Mouse (Mus musculus) 416B (cell line): ENCODE data around the gene Skap2.

Experiments
- DNase-seq: peaks from one replicate; pipeline ENCODE4 v3.0.0; 2011; ENCODE audit warnings: low read depth

Skap2 gene

GRCm38 (mm10) chr6:51889824-51890223 is 122.5 kb downstream of the Skap2 start:
- no peak for DNase-seq

GRCm38 (mm10) chr6:51886902-51887431 is 125.4 kb downstream of the Skap2 start:
- DNase-seq = no peak

- DNase-seq = no peak
These were observed 129.5 kb downstream of the Skap2 start for GRCm38 (mm10) chr6:51882880-51883274.

- DNase-seq = no peak
These were observed 130.0 kb downstream of the Skap2 start for GRCm38 (mm10) chr6:51882266-51882879.

DNA sequence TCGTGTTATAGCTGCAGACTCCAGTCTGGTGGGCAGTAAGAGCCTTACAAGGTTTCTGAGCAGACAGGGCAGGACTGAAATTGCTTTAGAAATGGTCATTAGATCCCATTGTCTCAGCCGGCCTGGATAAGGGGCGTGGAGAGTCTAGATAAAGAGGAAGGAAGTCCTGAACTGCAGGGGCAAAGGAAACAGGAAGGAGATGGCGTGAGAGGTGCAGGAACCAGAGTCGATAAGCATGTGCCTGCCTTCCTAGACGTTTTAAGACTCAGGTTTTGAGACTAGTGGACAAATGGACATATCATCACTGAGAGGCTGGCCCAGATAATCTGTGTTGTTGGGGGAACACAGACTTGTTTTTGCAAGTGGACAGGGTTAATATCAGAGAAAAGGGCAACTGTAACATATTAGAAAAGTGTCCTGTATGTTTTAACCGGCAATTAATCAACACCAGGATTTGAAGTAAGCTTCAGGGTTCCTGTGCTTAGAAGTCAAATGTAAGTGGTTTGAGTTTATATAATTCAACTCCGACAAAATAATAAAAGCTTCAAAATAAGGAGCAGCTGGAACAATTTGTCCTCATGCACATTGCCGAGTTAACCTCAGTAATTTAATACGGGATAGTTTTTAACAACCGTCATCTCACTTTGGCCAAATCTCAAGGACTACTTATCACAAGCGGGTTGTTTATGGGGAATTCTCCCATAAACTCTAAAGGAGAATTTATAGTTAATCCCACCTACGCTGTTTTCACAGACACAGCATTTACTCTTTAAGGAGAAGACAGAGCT is 131.0 kb downstream of the Skap2 start:
- peak; percentile 81 for DNase-seq

GRCm38 (mm10) chr6:51880778-51881177 is 131.6 kb downstream of the Skap2 start:
- DNase-seq = no peak

DNA sequence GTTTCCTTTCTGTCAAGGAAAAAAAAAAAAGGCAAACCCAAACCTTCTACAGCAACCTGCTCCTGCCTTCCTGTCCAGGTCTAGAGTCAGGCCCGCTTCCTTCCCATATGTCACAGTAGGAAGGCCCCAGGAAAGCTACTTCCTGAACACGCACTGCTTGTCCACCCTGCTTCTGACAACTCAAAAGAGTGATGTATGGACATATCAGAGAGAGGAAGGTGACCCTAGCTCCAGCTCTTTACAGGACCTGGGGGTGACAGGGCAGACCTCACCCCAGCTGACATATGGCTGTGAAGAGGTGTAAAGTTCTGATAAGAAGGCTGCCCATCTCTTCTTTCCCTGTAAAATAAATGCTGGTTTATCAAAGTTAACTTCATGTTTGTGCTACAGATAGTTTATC is 133.8 kb downstream of the Skap2 start:
- DNase-seq = peak; percentile 33

DNA sequence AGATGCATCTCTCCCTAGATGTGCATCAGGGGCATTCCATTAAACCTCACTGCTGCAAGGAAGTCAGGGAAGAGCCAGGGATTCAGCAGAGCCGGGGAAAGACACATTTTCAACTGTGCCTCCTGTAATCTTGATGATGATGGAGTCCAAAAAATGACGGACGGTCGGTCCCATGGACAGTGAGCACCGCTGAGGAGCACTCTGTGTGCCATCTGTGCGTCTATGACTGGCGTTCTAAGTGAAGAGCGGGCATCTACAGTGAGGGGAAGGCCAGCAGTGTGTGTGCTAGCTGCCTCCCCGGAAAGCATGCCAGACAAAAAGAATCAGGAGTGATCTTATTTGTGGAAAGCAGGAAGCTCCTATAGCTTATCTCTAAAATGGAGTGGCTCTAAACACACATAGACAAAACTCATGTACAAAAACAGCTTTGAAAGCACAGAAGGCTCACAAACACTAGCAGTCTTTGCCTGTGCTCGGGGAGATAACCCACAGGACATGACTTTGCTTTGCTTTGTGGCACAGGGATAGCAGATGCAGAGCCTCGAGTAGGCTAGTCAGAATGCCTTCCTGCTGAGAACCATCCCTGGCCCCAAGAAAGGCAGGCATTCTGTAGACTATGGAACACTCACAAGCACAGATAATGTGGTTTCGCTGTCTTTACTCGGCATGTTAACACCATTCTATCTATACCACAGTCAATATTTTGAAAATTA is 135.4 kb downstream of the Skap2 start:
- peak; percentile 77 for DNase-seq

DNA sequence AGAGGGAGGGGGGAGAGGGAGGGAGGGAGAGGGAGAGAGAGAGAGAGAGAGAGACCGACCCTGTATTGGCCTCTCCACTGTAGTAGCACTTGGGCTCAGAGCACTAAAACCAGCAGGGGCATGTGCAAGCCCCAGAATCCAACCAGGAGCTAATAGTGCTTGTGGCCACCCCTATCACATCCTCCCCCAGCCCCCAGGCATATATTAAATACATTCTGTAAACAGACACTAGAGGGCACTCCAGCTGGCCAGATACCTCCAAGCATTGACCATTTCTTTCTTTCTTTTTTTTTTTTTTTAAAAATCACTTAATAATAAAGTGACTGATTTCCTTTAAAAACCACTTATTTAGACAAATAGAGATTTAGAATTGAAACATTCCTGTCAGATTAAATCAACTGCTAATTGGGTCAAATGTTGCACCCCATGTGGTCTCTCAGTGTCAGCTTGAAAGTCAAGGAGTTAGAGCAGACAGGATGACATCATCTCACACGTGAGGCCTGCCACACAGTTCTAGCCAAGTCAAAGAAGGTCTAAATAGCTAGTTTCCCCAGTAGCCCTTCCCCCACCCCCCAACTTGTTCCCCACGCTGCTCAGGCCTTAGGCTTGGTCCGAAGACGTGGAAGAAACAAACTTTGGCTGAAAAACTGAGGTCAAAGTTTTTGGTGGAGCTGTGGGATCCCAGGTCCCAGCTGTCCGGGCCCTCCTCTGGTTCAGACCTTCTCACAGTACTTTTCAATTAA is 136.3 kb downstream of the Skap2 start:
- peak; percentile 69 for DNase-seq

DNA sequence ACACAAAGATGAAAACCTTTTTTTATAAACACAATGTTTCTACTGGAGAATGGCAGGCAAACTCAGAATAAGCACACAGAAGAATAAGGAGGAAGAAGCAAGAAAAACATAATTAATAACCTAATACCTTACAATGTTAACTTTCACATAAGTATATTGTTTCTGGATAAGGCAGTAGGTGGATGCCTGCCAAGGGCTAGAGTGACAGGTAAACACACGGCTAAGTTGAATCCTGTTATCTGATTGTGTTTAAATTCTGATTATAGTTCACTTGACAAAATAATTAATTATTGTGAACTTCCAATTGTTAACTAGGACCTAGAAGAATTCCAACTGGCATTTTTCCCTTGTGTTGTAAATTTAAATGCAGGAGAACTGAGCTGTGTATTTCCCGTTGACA is 138.3 kb downstream of the Skap2 start:
- no peak for DNase-seq

- peak; percentile 41 for DNase-seq
These were observed 141.2 kb downstream of the Skap2 start for GRCm38 (mm10) chr6:51871135-51871534.

DNA sequence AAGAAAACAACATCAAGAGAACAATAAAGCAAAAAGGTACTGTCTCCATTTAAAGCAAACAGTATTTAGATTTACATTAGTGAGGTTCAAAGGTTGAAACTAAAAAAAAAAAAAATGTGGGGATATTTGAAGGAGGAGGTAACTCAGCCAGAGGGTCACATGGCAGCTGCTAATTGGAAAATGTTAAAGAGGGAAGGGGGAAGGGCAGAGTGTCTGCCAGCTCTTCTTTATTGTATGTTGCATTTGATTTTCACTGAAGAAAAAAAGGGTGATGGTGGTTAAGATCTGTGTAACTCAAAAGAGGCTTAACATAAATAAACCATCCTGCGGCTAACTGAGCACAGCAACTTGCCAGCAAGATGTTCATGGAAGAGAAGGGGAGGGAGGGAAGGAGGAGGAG is 142.1 kb downstream of the Skap2 start:
- no peak for DNase-seq

- no peak for DNase-seq
These were observed 145.8 kb downstream of the Skap2 start for GRCm38 (mm10) chr6:51866596-51866995.

DNA sequence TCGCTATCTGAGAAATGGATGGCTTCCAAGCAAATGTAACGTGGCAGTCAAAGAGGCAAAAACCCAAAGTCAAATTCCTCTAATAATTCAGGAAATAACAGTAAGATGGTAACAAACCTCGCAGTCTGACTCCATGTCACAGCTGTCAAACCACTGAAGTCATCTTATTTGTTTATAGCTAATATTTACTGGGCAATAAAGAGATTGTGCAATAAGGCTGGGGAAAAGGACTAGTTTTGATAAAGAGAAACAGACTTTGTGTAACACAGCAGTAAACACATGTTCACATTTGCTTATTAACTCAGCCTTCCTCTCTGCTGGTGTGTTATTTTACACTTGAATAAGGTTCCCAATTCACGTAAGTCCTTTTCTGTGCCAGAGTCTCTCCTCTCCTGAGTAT is 148.8 kb downstream of the Skap2 start:
- no peak for DNase-seq

DNA sequence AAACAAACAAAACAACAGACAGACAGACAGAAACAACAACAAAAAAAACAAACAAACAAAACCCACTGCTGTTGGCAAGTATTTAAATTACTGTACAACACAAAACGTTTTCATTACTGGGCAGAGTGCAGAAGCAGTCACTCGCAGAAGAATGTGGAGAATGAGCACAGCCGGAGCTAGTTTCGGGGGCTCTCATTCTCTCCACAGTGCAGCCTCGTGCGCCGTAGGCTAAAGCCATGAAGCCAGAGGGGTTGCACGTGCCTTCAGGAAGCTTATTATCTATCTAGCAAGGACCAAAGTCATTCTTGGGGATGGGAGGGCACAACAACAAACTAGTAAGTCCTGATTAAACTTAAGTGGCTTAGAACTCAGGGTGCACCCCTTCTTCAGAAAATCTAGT is 152.0 kb downstream of the Skap2 start:
- no peak for DNase-seq

DNA sequence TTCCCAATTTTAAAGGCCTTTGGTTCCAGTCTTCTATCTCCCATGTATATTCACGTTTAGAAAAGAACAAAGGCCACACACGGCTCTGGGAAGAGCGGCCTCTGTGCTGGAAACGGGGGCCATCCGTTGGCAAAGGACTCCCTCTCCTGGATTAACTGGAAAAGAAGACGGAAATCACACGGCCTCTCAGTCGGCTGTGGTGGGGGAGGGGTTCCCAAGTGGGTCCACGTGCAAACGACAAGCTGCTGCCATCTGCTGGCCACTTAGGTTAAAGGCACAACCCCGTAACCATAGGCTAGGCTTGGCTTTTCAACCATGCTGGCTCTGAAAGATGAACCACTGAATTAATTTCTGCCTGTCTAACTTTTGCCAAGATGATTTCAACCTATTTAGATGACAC is 154.5 kb downstream of the Skap2 start:
- peak; percentile 91 for DNase-seq

- no peak for DNase-seq
These were observed 159.1 kb downstream of the Skap2 start for GRCm38 (mm10) chr6:51853291-51853690.

- DNase-seq = no peak
These were observed 159.7 kb downstream of the Skap2 start for GRCm38 (mm10) chr6:51852643-51853042.

- DNase-seq = no peak
These were observed 160.8 kb downstream of the Skap2 start for GRCm38 (mm10) chr6:51851544-51851943.

DNA sequence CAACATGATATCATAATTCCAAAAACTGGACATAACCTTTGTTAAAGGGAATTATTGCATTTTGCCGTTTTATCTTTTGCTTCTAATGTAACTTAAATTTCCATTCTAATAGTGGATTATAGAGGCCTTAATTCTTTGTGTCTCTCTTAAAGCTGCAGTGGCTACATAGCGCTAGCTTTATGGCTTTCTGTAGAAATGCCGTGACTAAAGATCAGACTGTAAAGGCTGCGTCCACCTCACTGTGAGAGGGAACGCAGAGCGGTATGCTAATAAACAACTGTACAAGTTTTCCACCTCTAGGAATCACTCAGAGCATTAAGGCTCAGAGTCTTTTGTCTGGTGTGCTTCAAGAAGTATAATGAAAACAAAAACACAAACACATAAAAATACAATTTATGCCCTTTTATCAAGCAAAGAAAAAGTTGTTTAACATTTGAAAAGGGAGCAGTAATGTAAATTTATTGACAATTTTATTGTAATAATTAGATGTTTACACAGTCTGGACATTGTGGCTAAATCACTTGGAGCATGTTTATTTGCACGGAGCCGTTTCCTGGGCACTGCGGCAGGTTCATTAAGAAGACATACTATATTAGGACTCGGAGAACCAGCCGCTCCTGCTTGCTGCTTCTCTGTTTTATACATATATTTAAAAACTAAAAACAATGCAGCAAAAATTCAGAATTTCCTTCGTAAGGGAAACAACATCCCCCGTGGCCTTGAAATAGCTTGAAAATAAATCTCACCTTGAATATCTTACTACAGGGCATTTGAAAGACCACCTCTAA is 162.1 kb downstream of the Skap2 start:
- no peak for DNase-seq

DNA sequence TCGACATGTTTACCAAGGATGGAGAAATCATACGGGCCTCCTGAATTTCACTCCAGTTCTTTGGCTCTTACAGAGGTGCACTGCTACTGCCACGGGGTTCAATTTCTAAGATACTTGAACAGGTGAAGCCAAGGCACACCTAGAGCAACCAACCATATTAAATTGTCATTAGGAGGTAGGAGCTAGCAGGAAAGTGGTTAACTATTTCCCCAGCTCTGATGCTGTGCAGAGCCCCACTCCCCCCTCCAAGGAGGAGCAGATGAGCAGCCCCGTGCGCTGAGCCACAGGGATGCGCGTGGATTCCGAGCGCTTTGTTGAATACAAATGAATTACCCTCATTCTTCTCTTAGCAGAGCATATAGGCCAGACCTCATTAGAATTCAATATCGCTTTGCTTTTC is 162.8 kb downstream of the Skap2 start:
- DNase-seq = no peak
